Mouse (Mus musculus) Muller cell, postnatal 12 days (primary cell): ENCODE data around the gene Cenpe.
"Not testable (repeated sequence)": the region's sequence is repeated elsewhere in the genome, so short reads cannot be mapped to it uniquely, and the experiment has no call there.

Experiments
- DNase-seq: peaks from one replicate; pipeline ENCODE4 v3.0.0-alpha.2; 2015; ENCODE audit errors: inconsistent ontology term

The Cenpe gene

DNA sequence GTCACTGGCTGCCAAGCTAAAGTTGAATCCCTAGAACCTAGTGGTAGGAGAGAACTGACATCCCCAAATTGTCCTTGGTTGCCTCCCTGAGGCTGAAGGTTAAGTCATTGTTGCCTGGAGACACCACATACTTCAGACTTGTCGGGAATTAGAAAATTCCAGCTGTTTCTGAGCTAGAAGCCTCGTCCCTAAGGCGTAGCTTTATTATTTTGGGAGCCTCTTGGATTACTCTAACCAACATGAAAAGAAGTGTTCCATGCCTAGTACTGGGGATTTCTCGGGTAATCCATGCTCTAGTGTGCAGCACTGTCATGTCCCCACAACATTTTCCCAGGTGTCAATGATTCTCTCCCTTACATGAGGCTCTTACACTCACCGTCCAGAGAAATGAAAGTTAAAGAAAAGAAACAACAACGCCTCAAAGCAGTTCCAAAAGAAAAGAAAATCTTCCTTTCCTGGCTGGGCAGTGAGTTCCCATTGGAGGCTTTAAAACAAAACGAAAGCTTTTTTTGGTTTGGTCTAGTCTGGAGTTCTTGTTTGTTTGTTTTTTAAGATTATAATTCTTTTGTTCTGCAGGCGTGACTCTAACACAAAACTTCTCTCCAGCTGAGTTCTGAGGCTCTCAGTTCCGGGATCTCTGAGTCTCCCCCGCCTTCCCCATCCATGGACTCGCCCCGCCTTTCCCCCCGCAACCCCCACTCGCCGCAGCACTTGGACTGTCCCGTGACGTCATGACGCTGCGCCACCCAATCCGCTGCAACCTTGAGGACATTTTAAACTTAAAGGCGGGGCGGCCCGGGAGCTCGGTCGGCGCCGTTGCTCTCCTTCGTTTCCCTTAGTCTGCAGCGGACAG is at the start of gene Cenpe:
TSS of gene Cenpe (plus strand) at position 733 of the 853 bp plus-strand sequence.
- peak; percentile 91 for DNase-seq

DNA sequence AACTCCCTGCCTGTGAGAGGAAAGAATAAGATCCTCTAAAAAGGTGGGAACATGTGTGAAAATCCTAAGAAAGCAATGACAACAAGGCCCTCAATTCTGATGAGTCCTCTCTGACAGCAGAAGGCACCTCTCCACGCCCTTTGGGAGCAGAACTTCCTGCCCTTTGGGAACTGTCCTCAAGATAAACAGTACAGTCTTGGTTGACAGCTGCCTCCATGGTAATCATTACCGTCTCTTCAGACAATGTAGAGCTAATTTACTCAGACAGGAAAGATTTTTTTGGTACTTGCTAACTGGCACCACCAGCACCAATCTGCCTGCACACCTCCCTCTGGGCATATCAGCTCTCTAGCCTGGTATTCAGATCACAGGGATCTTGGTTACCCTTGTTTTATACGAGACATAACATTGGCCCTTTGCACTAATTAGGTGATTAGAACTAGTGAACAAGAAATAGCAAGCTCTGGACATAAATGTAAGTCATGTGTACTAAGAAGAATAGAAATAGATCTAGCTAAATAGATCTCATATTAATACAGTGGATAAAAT is 40.4 kb upstream of the Cenpe start:
- DNase-seq = no peak

DNA sequence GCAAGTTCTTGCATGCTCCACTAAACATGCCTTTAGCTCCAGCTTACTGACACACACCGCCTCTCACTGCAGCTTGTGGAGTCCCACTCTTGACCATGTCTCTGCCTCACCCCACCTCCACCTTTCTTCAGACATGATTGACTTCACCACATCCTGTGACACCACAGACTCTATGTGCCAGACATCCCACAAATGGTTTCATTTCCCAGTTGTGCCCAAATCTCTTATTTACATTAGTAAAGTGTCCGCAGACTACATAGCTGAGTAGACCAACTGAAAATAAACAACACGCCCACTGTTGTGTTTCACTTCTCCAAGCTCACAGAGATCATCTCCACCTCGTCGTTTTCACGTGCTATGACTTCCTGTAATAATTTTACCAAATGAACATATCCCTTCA is 20.5 kb upstream of the Cenpe start:
- no peak for DNase-seq

DNA sequence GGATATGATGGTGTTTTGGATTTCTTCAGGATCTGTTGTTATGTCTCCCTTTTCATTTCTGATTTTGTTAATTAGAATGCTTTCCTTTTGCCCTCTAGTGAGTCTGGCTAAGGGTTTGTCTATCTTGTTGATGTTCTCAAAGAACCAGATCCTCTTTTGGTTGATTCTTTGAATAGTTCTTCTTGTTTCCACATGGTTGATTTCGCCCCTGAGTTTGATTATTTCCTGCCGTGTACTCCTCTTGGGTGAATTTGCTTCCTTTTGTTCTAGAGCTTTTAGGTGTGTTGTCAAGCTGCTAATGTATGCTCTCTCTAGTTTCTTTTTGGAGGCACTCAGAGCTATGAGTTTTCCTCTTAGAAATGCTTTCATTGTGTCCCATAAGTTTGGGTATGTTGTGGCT is 14.3 kb upstream of the Cenpe start:
- DNase-seq = not testable (repeated sequence)

DNA sequence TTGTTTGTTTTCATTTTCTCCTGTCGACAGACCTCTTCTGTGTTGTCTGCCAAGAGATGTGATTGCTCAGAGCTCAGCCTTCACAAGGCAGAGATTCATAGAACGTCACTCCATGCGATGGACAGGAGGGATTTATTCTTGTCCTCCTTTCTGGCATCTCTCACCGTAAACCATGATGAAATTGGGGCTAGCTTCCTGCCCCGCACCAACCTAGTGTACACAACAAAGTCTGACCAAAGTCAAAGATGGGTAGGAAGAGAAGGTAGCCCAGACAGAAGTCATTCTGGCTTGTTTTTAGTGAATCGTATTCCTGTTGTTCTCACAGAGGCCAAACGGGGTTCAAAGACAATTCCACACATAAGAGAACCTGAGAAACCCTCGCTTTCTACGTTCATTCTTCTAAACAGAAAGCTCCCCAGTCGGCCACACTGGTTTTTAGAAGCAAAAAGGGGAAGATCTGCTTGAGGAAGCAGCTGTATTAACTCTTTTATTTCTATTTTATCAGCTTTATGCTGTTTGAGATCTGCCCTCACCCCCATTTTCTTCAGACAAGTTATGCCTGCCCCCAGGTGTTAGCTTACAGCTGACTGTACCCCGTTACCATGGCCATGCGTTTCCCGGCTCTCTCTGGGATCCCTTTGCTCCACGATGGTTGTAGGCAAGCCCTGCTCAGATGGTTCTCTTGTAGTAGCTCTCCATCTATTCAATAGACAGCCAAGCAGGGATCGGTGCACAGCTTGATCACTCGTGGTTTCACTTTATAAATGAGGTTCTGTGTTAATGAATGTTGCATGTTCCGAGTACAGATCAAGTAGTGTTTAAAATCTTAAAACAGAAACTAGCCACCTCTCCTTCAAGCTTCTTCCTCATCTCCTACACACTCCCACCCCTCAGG is 11.7 kb upstream of the Cenpe start:
- DNase-seq = no peak

DNA sequence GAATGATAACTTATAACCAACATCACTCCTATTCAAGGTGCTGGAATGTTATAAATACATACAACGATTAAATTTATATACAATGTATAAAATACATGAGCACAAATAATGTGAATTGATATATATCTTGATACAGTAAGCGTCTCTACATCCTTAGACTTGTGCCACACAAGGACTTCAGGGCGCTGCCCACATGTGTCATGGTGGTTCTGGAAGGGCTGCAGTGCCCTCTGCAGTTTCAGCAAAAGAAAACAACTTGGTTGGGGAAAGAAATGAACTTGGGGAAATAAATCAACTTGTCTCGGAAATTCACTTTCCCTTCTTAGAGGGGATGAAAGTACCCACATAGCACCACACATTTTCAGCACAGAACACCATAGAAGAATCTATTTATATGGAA is 5.7 kb upstream of the Cenpe start:
- no peak for DNase-seq

DNA sequence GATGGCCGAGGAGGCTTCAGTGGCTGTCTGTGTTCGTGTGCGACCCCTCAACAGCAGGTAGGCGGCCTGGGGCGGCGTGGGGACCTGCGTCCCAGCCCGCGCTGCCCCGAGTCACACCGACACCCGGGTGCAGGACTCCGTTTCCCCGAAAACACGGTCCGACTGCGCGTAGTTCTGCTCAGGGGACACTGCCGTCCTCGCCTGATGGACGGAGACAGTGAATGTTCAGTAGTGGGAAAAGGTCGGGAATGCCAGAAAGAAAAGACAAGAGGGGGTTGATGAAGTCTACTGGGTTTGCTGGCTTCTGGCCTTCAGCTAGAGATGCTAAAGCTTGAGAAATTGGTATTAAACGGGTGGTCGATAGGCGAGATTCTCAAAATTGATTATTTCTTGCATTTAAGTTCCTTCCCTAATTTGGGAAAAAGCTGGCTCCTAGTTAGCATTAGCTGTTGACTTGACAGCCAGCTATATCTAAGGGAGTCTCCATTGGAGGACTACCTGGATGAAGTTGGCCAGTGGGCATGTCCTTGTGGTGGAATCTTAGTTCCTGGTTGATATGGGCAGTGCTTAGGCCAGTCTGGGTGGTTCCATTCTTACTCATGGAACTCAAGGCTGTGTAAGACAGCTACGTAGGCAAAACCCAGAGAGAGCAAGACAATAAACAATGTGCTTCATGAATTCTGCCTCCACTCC is 467 bp downstream of the Cenpe start:
- DNase-seq = no peak

DNA sequence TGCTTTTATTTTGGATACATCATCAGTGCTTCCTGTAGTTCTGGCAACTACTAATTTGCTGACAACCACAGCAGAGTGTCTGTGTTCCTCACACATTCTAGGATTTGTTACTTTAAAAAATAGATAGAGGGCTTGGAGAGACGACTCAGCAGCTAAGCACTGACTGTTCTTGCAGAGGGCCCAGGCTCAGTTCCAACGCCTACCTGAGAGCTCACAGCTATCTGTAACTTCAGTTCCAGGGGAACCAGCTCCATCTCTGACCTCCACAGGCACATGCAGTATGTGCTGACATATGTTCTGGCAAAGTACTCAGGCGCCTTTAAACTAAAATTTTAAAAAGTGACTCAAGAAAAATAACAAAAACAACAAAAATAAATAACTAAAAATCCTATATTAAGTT is 19.7 kb downstream of the Cenpe start:
- no peak for DNase-seq

DNA sequence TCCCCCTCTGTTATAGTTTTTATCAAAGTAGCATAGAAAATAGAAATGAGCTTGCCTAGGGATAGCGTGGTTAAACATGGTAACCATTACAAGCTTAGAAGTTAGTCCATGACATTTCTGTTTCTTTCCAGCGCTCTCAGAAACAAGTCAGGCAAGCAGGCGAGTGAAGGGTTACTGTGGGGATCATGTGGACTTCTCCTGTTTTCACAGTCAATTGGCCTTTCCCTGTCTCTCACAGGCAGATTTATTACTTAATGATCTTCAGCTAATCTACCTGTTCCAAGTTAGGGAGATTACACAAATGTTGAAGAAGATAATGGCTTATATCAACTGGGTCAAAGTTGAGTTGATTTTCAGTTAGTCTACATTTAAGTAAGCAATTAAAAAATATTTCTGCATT is 20.1 kb downstream of the Cenpe start:
- no peak for DNase-seq

DNA sequence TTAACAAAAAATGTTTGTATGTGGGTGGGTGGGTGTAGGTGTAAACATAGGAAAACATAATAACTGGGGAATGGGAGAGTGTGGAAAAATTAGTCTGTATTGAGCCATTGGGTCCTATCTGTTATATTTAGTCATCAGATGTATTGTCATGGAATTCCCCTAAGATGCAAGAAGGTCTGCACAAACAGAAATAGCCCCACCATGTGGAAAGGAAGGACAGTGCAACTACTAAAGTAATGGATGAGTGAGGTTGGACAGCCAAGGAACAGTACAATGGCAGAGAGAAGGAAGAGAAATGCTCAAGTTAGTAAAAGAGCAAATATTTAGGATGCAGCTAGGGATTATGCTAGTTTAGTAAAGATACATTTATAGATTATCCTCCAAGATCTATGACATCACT is 33.4 kb downstream of the Cenpe start:
- peak; percentile 45 for DNase-seq

DNA sequence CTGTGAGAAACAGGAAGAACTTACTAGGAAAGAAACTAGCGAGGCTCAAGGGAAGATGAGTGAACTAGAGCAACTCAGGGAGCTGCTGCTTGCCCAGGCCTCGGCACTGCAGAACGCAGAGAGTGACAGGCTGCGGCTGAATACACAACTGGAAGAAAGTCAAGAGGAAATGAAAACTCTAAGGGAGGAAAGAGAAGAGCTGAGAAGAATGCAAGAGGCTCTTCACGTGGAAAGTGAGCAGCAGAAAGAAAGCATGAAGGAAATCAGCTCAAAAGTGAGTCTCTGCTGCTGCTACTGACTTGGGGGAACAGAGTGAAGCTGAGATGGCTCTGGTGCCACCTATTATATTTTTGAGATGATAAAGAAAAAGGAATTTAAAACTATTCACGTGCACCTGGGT is 34.5 kb downstream of the Cenpe start:
- DNase-seq = no peak

DNA sequence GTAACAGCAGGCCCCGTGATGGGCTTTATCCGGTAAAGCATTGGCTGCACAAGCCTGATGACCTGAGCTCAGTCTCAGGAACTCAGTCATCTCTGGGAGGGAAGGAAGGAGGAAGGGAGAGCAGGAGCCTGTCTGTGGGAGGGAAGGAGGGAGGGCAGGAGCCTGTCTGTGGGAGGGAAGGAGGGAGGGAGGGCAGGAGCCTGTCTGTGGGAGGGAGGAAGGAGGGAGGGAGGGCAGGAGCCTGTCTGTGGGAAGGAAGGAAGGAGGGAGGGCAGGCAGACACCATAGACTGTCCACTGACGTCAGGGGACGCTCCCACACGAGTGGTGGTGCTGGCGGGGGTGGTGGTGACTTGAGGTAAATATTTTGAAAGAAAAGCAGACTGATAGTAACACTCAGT is 36.8 kb downstream of the Cenpe start:
- DNase-seq = no peak

DNA sequence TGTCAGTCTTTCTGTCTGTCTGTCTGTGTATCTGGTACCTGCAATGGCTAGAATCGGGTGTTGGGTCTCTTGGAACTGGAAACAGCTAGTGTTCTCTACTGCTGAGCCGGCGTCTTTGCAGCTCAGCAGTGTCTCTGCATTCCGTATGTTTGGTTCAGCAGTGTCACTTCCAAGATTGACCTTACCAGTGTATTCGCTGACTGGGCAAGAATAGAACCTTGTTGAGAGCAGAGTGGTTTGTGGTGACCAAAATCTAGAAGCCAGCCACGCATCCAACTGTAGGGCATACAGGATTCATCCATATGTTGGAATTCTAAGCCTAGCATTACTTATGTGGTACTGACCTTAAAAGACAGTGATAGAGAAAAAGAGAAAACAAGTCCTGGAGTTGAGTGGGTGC is 39.5 kb downstream of the Cenpe start:
- no peak for DNase-seq

DNA sequence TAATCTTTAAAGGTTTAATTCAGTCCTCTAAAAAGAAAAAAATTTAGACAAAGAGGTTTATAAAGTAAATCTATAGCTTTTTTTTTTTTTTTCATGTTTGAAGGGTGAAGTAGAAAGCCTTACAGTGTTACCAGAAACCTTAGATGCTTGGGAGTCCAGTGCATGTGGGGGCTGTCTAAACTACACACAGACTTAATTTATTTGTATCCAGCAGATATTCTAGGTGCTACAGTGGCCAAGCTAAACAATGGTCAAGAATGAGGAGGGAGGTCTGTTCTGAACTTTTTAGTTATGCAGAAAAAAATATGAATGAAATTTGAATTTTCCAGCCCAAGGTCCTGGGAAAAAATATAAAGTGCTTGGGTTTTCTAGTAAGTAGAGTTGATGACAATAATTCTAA is 42.4 kb downstream of the Cenpe start:
- no peak for DNase-seq

DNA sequence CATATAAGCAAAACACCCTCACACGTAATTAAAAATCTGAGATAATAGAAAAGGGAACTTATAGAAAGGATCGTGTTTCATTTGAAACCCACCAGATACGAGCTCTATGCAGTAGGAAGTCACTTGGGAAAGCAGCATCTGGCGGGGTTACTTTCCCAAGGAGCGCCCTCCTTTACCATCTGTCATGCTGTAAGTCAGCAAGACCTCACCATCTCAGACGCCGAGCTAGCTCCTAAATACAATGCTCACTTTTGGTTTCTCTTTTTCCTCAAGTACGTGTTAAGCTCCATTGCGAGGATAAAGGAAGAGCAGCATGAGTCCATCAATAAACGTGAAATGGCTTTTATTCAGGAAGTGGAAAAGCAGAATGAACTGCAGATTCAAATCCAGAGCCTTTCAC is 46.6 kb downstream of the Cenpe start:
- DNase-seq = no peak

DNA sequence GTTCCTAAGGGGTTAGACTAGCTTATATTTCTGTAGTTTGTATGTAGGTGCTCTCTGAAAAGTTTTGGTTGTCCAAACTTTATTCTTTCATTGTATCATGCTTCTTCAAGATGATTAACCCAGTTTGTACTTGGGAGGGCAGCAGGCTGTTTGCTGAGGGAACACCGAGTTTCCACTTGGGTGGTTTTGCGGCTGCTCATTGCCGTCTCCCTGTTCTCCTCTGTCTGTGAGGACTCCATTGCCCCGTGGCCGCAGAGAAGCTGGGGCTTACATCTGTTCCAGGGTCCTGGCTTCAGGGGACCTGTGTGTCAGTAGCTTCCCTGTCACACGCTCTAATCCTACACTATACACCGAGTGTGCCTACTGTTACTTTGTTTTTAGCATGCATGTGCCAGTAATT is 47.9 kb downstream of the Cenpe start:
- no peak for DNase-seq

DNA sequence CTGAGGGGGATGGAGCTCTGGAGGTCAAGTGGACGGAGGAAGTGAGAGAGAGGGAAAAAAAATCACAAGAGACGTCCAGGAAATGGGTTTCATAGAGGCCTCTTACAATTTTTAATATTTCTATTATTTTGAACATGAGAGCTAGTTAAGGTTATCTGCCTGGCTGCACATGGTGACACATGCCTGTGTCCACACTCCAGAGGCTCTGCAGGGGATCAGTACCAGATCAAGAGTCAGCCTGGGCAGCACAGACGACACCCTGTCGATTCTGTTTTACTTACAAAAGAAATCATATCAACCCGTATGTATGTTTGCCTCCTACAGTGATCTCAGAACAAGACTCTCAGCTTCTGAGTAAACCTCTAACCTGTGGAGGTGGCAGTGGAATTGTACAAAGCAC is 56.3 kb downstream of the Cenpe start:
- DNase-seq = no peak

DNA sequence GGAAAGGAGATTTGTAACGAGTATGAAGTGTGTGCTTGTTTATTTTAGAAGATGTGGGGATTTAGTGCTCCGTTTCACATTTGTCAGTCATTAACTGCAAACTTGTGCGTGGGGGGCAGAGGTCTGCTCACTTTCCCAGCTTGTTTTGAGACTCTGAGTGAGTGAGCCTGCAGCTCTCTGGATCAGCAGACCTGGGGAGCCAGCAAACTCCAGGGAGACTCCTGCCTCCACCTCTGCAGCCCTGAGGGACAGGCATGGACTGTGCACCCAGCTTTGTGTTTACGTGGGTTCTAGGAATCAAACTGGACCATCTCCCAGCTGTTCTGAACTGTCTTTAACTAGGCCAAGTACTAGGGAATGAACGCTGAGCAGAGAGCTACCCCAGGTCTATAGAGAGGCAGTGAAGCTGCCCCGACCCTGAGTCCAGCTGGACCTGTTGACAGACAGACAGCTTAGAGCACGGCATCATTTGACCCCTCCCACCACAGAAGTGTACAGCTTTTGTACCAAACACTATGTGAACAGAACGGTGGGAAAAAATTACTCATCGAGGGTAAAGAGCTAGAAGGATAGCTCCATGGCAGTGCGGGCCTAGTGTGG is 57.2 kb downstream of the Cenpe start:
- no peak for DNase-seq

DNA sequence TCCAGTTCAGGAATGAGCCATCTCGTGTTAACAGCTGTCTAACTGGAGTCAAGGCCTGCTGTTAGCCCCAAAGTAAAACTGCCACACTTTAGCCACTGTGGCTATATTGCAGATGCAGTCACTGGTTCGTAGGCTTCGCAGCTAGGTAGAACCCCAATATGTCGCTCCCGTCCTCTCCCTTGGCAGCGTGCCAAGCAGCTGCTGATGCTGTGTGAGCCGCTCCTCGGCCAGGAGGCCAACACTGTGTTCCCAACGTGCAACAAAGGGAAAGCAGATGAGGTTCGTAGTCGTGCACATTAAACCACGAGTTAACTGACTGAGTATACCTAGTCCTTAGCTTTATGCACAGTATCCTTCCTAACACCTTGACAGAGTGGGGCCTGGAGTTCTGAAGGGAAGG is 60.3 kb downstream of the Cenpe start:
- DNase-seq = no peak

DNA sequence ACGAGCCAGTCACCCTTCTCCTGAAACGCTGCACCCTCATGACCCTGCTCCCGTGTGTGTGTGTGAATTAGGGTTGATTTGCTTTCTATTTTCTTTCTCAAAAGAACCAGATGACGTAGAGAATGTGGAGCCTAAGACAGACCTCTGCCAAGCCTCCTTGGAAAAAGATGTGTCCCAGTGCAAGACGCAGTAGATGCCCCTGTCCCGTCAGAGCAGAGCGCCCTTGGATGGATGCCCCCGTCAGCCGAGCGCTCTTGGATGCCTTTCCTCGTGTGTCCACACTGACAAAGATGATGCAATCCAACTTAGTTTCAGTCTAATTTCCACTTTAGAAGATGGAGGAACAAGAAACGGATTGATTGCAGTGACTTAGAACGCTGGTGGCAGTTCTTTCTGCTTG is 60.7 kb downstream of the Cenpe start:
- no peak for DNase-seq

DNA sequence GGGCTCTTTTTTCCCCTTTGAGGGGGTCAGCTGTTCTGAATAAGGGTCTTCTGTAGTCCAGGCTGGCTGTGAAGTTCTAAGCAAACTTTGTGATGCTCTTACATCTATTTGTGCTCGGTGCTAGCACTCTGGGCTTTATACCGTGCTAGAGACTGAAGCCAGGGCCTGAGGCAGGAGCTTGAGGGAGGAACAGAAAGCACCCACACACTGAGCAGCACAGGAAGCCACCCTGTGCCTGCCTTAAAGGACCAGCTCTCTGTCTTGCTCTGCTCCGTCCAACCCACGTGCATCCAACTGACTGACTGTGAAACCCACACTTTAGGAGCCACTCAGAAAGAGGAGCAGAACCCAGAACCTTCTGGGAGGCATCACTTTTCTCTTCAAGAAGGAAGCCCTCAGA is 67.8 kb downstream of the Cenpe start:
- DNase-seq = no peak
